Mouse (Mus musculus) forebrain, embryonic 14.5 days (tissue): ENCODE measurements around the gene Atp5l. TPM values are rescaled to one million over a fixed set of nuclear protein-coding genes. Genes with fewer than 3 reads are reported as not detected.
A peak's percentile ranks its signal among the peaks of the same experiment; 100 is the strongest.

ENCODE experiments used
- ATAC-seq: fragments of 200-750 bp; cut with Nextera tagmentation; 2 replicates; pipeline ENCODE4 v1.8.0; 2017; ENCODE audit warnings: mild to moderate bottlenecking, moderate library complexity
- DNase-seq: peaks from one replicate; pipeline ENCODE4 v3.0.0-alpha.2; 2015; ENCODE audit warnings: low spot score
- H3K27ac ChIP-seq: fragments of 300-500 bp; sonication (generic); 2 replicates; pipeline ENCODE4 v1.5.1; 2014; ENCODE audit warnings: low read depth, mild to moderate bottlenecking, control low read depth, low read length, moderate library complexity
- H3K27me3 ChIP-seq: fragments of 300-500 bp; sonication (generic); replicated peaks from 2 replicates; pipeline ENCODE4 v1.6.1; 2014; ENCODE audit warnings: low read length, control low read depth, mixed read lengths; ENCODE audit not compliant: control insufficient read depth, insufficient read depth
- H3K36me3 ChIP-seq: fragments of 300-500 bp; sonication (generic); 2 replicates; pipeline ENCODE4 v1.6.1; 2014; ENCODE audit warnings: low read length, control low read depth; ENCODE audit not compliant: control insufficient read depth, insufficient read depth
- H3K4me1 ChIP-seq: fragments of 300-500 bp; sonication (generic); 2 replicates; pipeline ENCODE4 v1.6.1; 2014; ENCODE audit warnings: antibody characterized with exemption, low read length, control low read depth; ENCODE audit not compliant: control insufficient read depth, insufficient read depth
- H3K4me2 ChIP-seq: fragments of 300-500 bp; sonication (generic); 2 replicates; pipeline ENCODE4 v1.6.1; 2014; ENCODE audit warnings: mild to moderate bottlenecking, control low read depth, low read length
- H3K4me3 ChIP-seq: fragments of 300-500 bp; sonication (generic); 2 replicates; pipeline ENCODE4 v1.5.1; 2014; ENCODE audit warnings: low read depth, low read length, control low read depth
- H3K9ac ChIP-seq: fragments of 300-500 bp; sonication (generic); 2 replicates; pipeline ENCODE4 v1.6.1; 2014; ENCODE audit warnings: mild to moderate bottlenecking, low read length, control low read depth, moderate library complexity
- H3K9me3 ChIP-seq: fragments of 300-500 bp; sonication (generic); replicated peaks from 2 replicates; pipeline ENCODE4 v1.6.1; 2016; ENCODE audit warnings: low read length, control low read depth, mixed read lengths; ENCODE audit not compliant: control insufficient read depth
- WGBS: fragments of 180-500 bp; shearing (Covaris S2); extraction: QIAGEN DNeasy Blood & Tissue Kit; methylation state at CpG from one replicate; pipeline ENCODE4 v1.1.7; 2014; 5-methylcytosine and 5-hydroxymethylcytosine counted together
- polyA plus RNA-seq: library from polyadenylated mRNA; unstranded; fragments of >200 nt; fragmentation: Nextera tagmentation; extraction: Ambion mirVana; gene quantifications from 2 replicates; pipeline ENCODE4 v1.2.1, GENCODE M21; 2014

Gene Atp5l
- polyA plus RNA-seq, 1 experiment from 2014 or later: 882 TPM

- H3K9me3 ChIP-seq: no peaks in the 10 kb centered on the region
- no peak for ATAC-seq
- no peak for DNase-seq
- no peaks in the 10 kb centered on the region for H3K27me3 ChIP-seq
- H3K4me3 ChIP-seq: no peak overlapping the region
- 92% methylated on average over 7 of the region's 7 CpGs for WGBS
- H3K4me1 ChIP-seq: no peaks in the 10 kb centered on the region
- H3K4me2 ChIP-seq: no peak overlapping the region
- no peak overlapping the region for H3K9ac ChIP-seq
- no peak overlapping the region for H3K27ac ChIP-seq
- H3K36me3 ChIP-seq: peaks cover 97% of the 10 kb centered on the region
These were observed 25.7 kb upstream of the Atp5l start for GRCm38 (mm10) chr9:44946185-44946695.

GRCm38 (mm10) chr9:44942421-44942820 is 21.9 kb upstream of the Atp5l start:
- H3K27ac ChIP-seq: no peak overlapping the region
- ATAC-seq (no peak), DNase-seq (no peak)
- 92% methylated on average over 4 of the region's 4 CpGs for WGBS
- no peak overlapping the region for H3K9ac ChIP-seq
- H3K36me3 ChIP-seq: peaks cover 93% of the 10 kb centered on the region
- H3K4me3 ChIP-seq: no peak overlapping the region
- no peaks in the 10 kb centered on the region for H3K9me3 ChIP-seq
- no peak overlapping the region for H3K4me2 ChIP-seq
- H3K27me3 ChIP-seq: no peaks in the 10 kb centered on the region
- H3K4me1 ChIP-seq: no peaks in the 10 kb centered on the region

GRCm38 (mm10) chr9:44941756-44942155 is 21.2 kb upstream of the Atp5l start:
- Histone ChIP-seq H3K27ac (no peak overlapping the region), H3K4me3 (no peak overlapping the region), H3K4me1 (no peaks in the 10 kb centered on the region), H3K9me3 (no peaks in the 10 kb centered on the region), H3K9ac (no peak overlapping the region), H3K36me3 (peaks cover 93% of the 10 kb centered on the region), H3K4me2 (no peak overlapping the region), H3K27me3 (no peaks in the 10 kb centered on the region)
- no peak for ATAC-seq
- DNase-seq: no peak
- WGBS: 91% methylated on average over 4 of the region's 4 CpGs

GRCm38 (mm10) chr9:44921543-44921942 is 1.0 kb upstream of the Atp5l start:
- ATAC-seq (no peak), DNase-seq (no peak)
- H3K9ac ChIP-seq: peak overlapping the region; percentile 94
- H3K4me2 ChIP-seq: peak overlapping the region; percentile 91
- 0 out of 2 replicates have a peak, but pooled peaks cover 3% of the 10 kb centered on the region for H3K36me3 ChIP-seq
- H3K4me3 ChIP-seq: peak overlapping the region; percentile 97
- H3K9me3 ChIP-seq: no peaks in the 10 kb centered on the region
- WGBS: 70% methylated on average over 2 of the region's 2 CpGs
- peak overlapping the region; percentile 90 for H3K27ac ChIP-seq
- peaks cover 6% of the 10 kb centered on the region for H3K4me1 ChIP-seq
- H3K27me3 ChIP-seq: no peaks in the 10 kb centered on the region

- under 1% methylated on average over 8 of the region's 8 CpGs for WGBS
- peak overlapping the region; percentile 94 for H3K9ac ChIP-seq
- ATAC-seq (peak; percentile 92), DNase-seq (peak; percentile 85)
- H3K4me3 ChIP-seq: peak overlapping the region; percentile 97
- no peaks in the 10 kb centered on the region for H3K9me3 ChIP-seq
- H3K36me3 ChIP-seq: 0 out of 2 replicates have a peak, but pooled peaks cover 3% of the 10 kb centered on the region
- peak overlapping the region; percentile 90 for H3K27ac ChIP-seq
- H3K27me3 ChIP-seq: no peaks in the 10 kb centered on the region
- peak overlapping the region; percentile 91 for H3K4me2 ChIP-seq
- H3K4me1 ChIP-seq: peaks cover 6% of the 10 kb centered on the region
These were observed 554 bp upstream of the Atp5l start for GRCm38 (mm10) chr9:44921123-44921468.

- Histone ChIP-seq H3K27ac (no peak overlapping the region), H3K9ac (peak overlapping the region; percentile 94), H3K9me3 (no peaks in the 10 kb centered on the region), H3K4me2 (peak overlapping the region; percentile 91), H3K4me3 (peak overlapping the region; percentile 97), H3K36me3 (no peaks in the 10 kb centered on the region), H3K27me3 (no peaks in the 10 kb centered on the region), H3K4me1 (peaks cover 14% of the 10 kb centered on the region)
- no peak for DNase-seq
- WGBS: 43% methylated on average over 2 of the region's 2 CpGs
- ATAC-seq: no peak
These were observed 936 bp downstream of the Atp5l start for GRCm38 (mm10) chr9:44919606-44920005.

- Histone ChIP-seq H3K4me3 (no peak overlapping the region), H3K36me3 (peaks cover 20% of the 10 kb centered on the region), H3K27me3 (no peaks in the 10 kb centered on the region), H3K9me3 (no peaks in the 10 kb centered on the region), H3K4me1 (peaks cover 14% of the 10 kb centered on the region), H3K4me2 (no peak overlapping the region), H3K27ac (no peak overlapping the region), H3K9ac (no peak overlapping the region)
- ATAC-seq: no peak
- WGBS: 47% methylated on average over 1 of the region's 1 CpGs
- DNase-seq: peak; percentile 52
These were observed 4.3 kb downstream of the Atp5l start for GRCm38 (mm10) chr9:44916196-44916595.

GRCm38 (mm10) chr9:44914706-44915105 is 5.8 kb downstream of the Atp5l start:
- 17% methylated on average over 4 of the region's 4 CpGs for WGBS
- Histone ChIP-seq H3K27me3 (no peaks in the 10 kb centered on the region), H3K4me3 (no peak overlapping the region), H3K36me3 (peaks cover 27% of the 10 kb centered on the region), H3K27ac (peak overlapping the region; percentile 44; the same call in 1 of the 2 replicates), H3K4me2 (no peak overlapping the region), H3K9ac (no peak overlapping the region; the same call in 1 of the 2 replicates), H3K4me1 (peaks cover 14% of the 10 kb centered on the region), H3K9me3 (no peaks in the 10 kb centered on the region)
- peak; percentile 5 for DNase-seq
- ATAC-seq: no peak

GRCm38 (mm10) chr9:44911365-44911764 is 9.2 kb downstream of the Atp5l start:
- Histone ChIP-seq H3K36me3 (peaks cover 27% of the 10 kb centered on the region), H3K4me3 (no peak overlapping the region), H3K4me2 (no peak overlapping the region), H3K27ac (no peak overlapping the region), H3K4me1 (peaks cover 8% of the 10 kb centered on the region), H3K9me3 (no peaks in the 10 kb centered on the region), H3K9ac (no peak overlapping the region), H3K27me3 (no peaks in the 10 kb centered on the region)
- ATAC-seq (no peak), DNase-seq (no peak)
- 93% methylated on average over 4 of the region's 4 CpGs for WGBS
